Mouse (Mus musculus): ENCODE results near the gene Il21r.

DNA sequence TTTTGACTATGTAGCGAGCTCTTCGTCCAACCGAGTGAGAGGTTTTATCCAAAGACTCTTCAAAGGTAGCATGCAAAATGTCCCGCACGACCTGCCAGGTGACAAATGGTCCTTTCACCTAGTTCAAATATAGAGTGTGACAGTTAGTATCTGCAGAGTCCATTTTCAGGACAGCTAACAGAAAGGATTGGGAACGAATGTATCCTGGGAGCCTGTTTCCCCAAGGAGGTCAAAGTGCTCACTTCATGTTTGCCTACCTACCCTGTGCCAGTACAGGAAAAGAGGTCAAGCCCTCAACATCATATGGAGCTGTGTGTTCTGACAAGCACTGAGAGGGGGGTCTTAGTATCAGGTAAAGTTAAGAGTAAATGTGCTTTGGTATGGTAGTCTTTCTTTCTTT, 54.3 kb downstream of the Il21r start:
- TF ChIP-seq CTCF (IDR thresholded peaks at IDR 0.05; ENCODE audit: borderline replicate concordance, insufficient read depth, low read depth, low read length): no peak
- TF ChIP-seq POLR2A (IDR thresholded peaks at IDR 0.05; ENCODE audit: borderline replicate concordance, insufficient read depth, low read length): no peak
